Mouse (Mus musculus) v-Abl transformed pro-B cells (cell line): ENCODE measurements around the gene Hepacam2.
"Not testable (repeated sequence)": the region's sequence is repeated elsewhere in the genome, so short reads cannot be mapped to it uniquely, and the experiment has no call there.

Experiments
- in situ Hi-C, 2 experiments: fragments of 400-800 bp; cut with MboI; formaldehyde crosslinking; loops; one replicate each; pipeline ENCODE4 v1.15.1; 2025; ENCODE audit not compliant: unreplicated experiment in 2 of 2

The Hepacam2 gene

GRCm38 (mm10) chr6:3476299-3476698, 21.8 kb downstream of the Hepacam2 start:
- in situ Hi-C loops = no loop called here

- in situ Hi-C loops = no loop called here
Observed at GRCm38 (mm10) chr6:3470706-3471105, 27.4 kb downstream of the Hepacam2 start.

GRCm38 (mm10) chr6:3468627-3469026, 29.5 kb downstream of the Hepacam2 start:
- in situ Hi-C loops = no loop called here

- in situ Hi-C loops = loop anchor here in 1 of 2 experiments (5.0 kb wide), 1 partner anchor 34 kb away; the partner anchor contains the start of genes Hepacam2 and Vps50
Observed at GRCm38 (mm10) chr6:3463594-3463993, 34.5 kb downstream of the Hepacam2 start.

- in situ Hi-C loops = loop anchor here in 1 of 2 experiments (5.0 kb wide), 1 partner anchor 34 kb away; the partner anchor contains the start of genes Hepacam2 and Vps50
Observed at GRCm38 (mm10) chr6:3463026-3463425, 35.1 kb downstream of the Hepacam2 start.

- in situ Hi-C loops = loop anchor here in 1 of 2 experiments (5.0 kb wide), 1 partner anchor 41 kb away; the partner anchor contains the start of genes Hepacam2 and Vps50
Observed at GRCm38 (mm10) chr6:3455944-3456536, 42.1 kb downstream of the Hepacam2 start.

GRCm38 (mm10) chr6:3454421-3454820, 43.7 kb downstream of the Hepacam2 start:
- in situ Hi-C loops = no loop called here

- in situ Hi-C loops = loop anchor here (10.0 kb wide), 3 partner anchors 47 to 1097 kb away; partner anchors contain the start of genes Hepacam2 (in 1 of the 2) and Vps50 (in 1 of the 2)
Observed at GRCm38 (mm10) chr6:3447404-3447803, 50.7 kb downstream of the Hepacam2 start.

- in situ Hi-C loops = loop anchor here (5.0 to 10.0 kb wide), 4 partner anchors 51 to 1103 kb away; partner anchors contain the start of genes Hepacam2 (in 1 of the 2) and Vps50 (in 1 of the 2)
Observed at GRCm38 (mm10) chr6:3443905-3444304, 54.2 kb downstream of the Hepacam2 start.

- in situ Hi-C loops = no loop called here
Observed at GRCm38 (mm10) chr6:3436087-3436486, 62.0 kb downstream of the Hepacam2 start.

- in situ Hi-C loops = not testable (repeated sequence)
Observed at GRCm38 (mm10) chr6:3430976-3431375, 67.1 kb downstream of the Hepacam2 start.

GRCm38 (mm10) chr6:3427047-3427446, 71.1 kb downstream of the Hepacam2 start:
- in situ Hi-C loops = loop anchor here in 1 of 2 experiments (5.0 kb wide), 1 partner anchor 40 kb away; no protein-coding TSS in a partner anchor

GRCm38 (mm10) chr6:3425333-3425732, 72.8 kb downstream of the Hepacam2 start:
- in situ Hi-C loops = loop anchor here in 1 of 2 experiments (5.0 kb wide), 1 partner anchor 38 kb away; no protein-coding TSS in a partner anchor

- in situ Hi-C loops = loop anchor here (5.0 kb wide), 2 partner anchors 37 to 42 kb away; no protein-coding TSS in a partner anchor
Observed at GRCm38 (mm10) chr6:3424613-3425277, 73.4 kb downstream of the Hepacam2 start.
